Mouse (Mus musculus): ENCODE results near the gene Bbs2. TPM values are rescaled to one million over a fixed set of nuclear protein-coding genes. Genes with fewer than 3 reads are reported as not detected.

The Bbs2 gene
- total and polyA plus RNA-seq, 3 experiments, result 3.4 to 6.8 TPM; not detected in 1

DNA sequence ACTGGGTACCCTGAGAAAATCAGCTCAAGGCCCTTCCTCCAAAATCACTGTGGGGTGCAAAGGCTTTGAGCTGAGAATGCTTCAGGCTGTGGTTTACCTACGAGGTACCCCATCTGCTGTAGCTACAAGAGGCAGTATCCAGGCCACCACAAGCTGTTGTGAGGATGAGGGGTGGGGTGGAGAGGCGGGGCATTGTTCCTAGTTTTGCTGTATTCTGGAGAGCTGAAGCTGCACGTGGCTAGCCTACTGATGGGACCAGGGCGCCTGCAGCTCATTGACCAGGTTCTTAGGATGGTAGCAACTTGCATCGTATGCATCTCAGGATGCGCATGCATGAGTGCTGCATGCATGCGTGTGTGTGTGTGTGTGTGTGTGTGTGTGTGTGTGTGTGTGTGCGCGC is 22.9 kb upstream of the Bbs2 start:
- Histone ChIP-seq H3K9ac (ENCODE audit: control insufficient read depth, low read depth, low read length, poor library complexity, severe bottlenecking) (no peak overlapping the region), H3K79me2 (ENCODE audit: control insufficient read depth, insufficient read depth, low read length, poor library complexity) (no peaks in the 10 kb centered on the region), H3K27ac (ENCODE audit: control insufficient read depth, low read depth, low read length) (no peak overlapping the region), H3K9me3 (replicated peaks; ENCODE audit: insufficient read depth, low read length) (no peaks in the 10 kb centered on the region), H3K27me3 (ENCODE audit: control insufficient read depth in 1 of 2, insufficient read depth in 2 of 2, low read length in 2 of 2) (peaks cover 2 to 15% of the 10 kb centered on the region in 2 experiments; a peak in 3 of 4 replicates), H3K4me3 (ENCODE audit: control insufficient read depth in 1 of 2, insufficient read depth in 1 of 2, low read depth in 2 of 2, low read length in 2 of 2) (no peak overlapping the region), H3K36me3 (ENCODE audit: control insufficient read depth in 1 of 2, insufficient read depth in 2 of 2, low read length in 2 of 2) (no peaks in the 10 kb centered on the region; a peak in 1 of 4 replicates), H3K4me1 (ENCODE audit: control insufficient read depth in 1 of 2, insufficient read depth in 2 of 2, low read length in 2 of 2) (peaks cover 0 to 2% of the 10 kb centered on the region in 2 experiments; a peak in 2 of 4 replicates)
- no peak for DNase-seq (ENCODE audit: low read depth, low spot score)
- no peak for TF ChIP-seq MAZ (IDR thresholded peaks at IDR 0.05; ENCODE audit: low read depth, low read length)
- no peak for TF ChIP-seq NELFE (IDR thresholded peaks at IDR 0.05; ENCODE audit: low read depth, low read length)
- TF ChIP-seq MAFK (IDR thresholded peaks at IDR 0.05; ENCODE audit: borderline replicate concordance, low read depth, low read length), result no peak
- no peak for TF ChIP-seq EP300 (IDR thresholded peaks at IDR 0.05; ENCODE audit: low read depth in 1 of 2, low read length in 2 of 2)

DNA sequence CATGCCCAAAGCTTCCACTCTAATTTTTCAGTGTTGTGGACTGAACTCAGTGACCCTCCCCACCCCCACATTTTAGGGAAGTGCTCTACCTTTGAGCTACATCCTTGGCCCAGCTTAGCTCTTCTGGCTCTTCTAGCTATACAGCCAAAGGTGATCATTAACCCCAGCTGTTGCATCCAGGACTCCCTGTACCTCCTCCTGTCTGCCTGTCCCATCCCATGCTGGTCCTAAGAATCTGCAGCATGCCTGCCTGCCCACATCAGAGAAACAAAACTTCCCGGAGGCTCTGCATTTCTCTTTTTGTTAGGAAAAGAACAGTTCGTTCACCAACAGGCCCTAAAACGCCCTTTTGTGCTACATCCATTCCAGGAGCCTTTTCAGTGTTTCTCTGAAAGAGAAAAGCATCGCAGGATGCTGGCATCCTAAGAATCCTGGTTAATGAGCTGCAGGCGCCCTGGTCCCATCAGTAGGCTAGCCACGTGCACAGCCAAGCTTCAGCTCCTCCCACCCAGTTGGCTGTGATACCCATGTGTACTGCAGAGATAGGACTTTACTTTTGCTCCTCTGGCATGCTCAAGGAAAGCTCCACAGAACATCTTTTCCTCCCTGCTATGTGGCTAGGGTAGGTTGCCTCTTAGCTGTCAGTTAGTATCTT is 20.2 kb upstream of the Bbs2 start:
- Histone ChIP-seq H3K4me1 (ENCODE audit: control insufficient read depth in 1 of 2, insufficient read depth in 2 of 2, low read length in 2 of 2) (peaks cover 0 to 2% of the 10 kb centered on the region in 2 experiments; a peak in 2 of 4 replicates), H3K79me2 (ENCODE audit: control insufficient read depth, insufficient read depth, low read length, poor library complexity) (no peaks in the 10 kb centered on the region), H3K36me3 (ENCODE audit: control insufficient read depth in 1 of 2, insufficient read depth in 2 of 2, low read length in 2 of 2) (no peaks in the 10 kb centered on the region; a peak in 1 of 4 replicates), H3K9me3 (replicated peaks; ENCODE audit: insufficient read depth, low read length) (no peaks in the 10 kb centered on the region), H3K27me3 (ENCODE audit: control insufficient read depth in 1 of 2, insufficient read depth in 2 of 2, low read length in 2 of 2) (peaks cover 0 to 4% of the 10 kb centered on the region in 2 experiments; a peak in 2 of 4 replicates), H3K9ac (ENCODE audit: control insufficient read depth, low read depth, low read length, poor library complexity, severe bottlenecking) (no peak overlapping the region), H3K4me3 (ENCODE audit: control insufficient read depth in 1 of 2, insufficient read depth in 1 of 2, low read depth in 2 of 2, low read length in 2 of 2) (no peak overlapping the region), H3K27ac (ENCODE audit: control insufficient read depth, low read depth, low read length) (no peak overlapping the region)
- DNase-seq (ENCODE audit: low read depth, low spot score), result peak; percentile 49
- TF ChIP-seq USF2 (IDR thresholded peaks at IDR 0.05; ENCODE audit: borderline replicate concordance in 1 of 2, insufficient read depth in 1 of 2, low read depth in 1 of 2, low read length in 2 of 2), result no peak
- TF ChIP-seq MAX (IDR thresholded peaks at IDR 0.05; ENCODE audit: low read length), result 0 out of 2 replicates have a peak, but pooled peaks have one; percentile 38
- TF ChIP-seq UBTF (IDR thresholded peaks at IDR 0.05; ENCODE audit: borderline replicate concordance, insufficient read depth, low read depth, low read length), result no peak
- no peak for TF ChIP-seq NELFE (IDR thresholded peaks at IDR 0.05; ENCODE audit: low read depth, low read length)
- TF ChIP-seq ZC3H11A (IDR thresholded peaks at IDR 0.05; ENCODE audit: low read depth, low read length), result no peak
- TF ChIP-seq SIN3A (IDR thresholded peaks at IDR 0.05; ENCODE audit: low read length), result no peak
- TF ChIP-seq MYC (IDR thresholded peaks at IDR 0.05; ENCODE audit: low read depth, low read length), result peak; percentile 65; the same call in 1 of the 2 replicates
- no peak for TF ChIP-seq BHLHE40 (IDR thresholded peaks at IDR 0.05; ENCODE audit: borderline replicate concordance, low read depth, low read length)
- TF ChIP-seq POLR2AphosphoS2 (IDR thresholded peaks at IDR 0.05; ENCODE audit: low read length), result no peak
- TF ChIP-seq RCOR1 (IDR thresholded peaks at IDR 0.05; ENCODE audit: low read depth, low read length), result no peak
- 0 out of 2 replicates have a peak, but pooled peaks have one; percentile 16 for TF ChIP-seq TAL1 (IDR thresholded peaks at IDR 0.05; ENCODE audit: low read length)
- TF ChIP-seq JUND (IDR thresholded peaks at IDR 0.05; ENCODE audit: low read depth, low read length), result no peak
- TF ChIP-seq ELF1 (IDR thresholded peaks at IDR 0.05; ENCODE audit: low read depth, low read length), result no peak
- TF ChIP-seq POLR2AphosphoS5 (IDR thresholded peaks at IDR 0.05; ENCODE audit: borderline replicate concordance, low read depth, low read length), result no peak
- TF ChIP-seq TCF12 (IDR thresholded peaks at IDR 0.05; ENCODE audit: low read depth, low read length), result peak; percentile 21; the same call in 1 of the 2 replicates
- TF ChIP-seq CHD1 (IDR thresholded peaks at IDR 0.05; ENCODE audit: low read depth, low read length), result no peak
- TF ChIP-seq MXI1 (IDR thresholded peaks at IDR 0.05; ENCODE audit: low read depth, low read length), result 0 out of 2 replicates have a peak, but pooled peaks have one; percentile 21
- TF ChIP-seq ETS1 (IDR thresholded peaks at IDR 0.05; ENCODE audit: low read depth, low read length), result no peak
- 0 out of 2 replicates have a peak, but pooled peaks have one; percentile 8 for TF ChIP-seq USF1 (IDR thresholded peaks at IDR 0.05; ENCODE audit: low read depth, low read length)
- no peak for TF ChIP-seq EP300 (IDR thresholded peaks at IDR 0.05; ENCODE audit: low read depth in 1 of 2, low read length in 2 of 2)
- no peak for TF ChIP-seq KAT2A (conservative IDR thresholded peaks at IDR 0.05; ENCODE audit: low read depth, low read length)
- TF ChIP-seq SMC3 (IDR thresholded peaks at IDR 0.05; ENCODE audit: low read depth, low read length), result no peak
- no peak for TF ChIP-seq GABPA (IDR thresholded peaks at IDR 0.05; ENCODE audit: low read depth, low read length)
